Mouse (Mus musculus) left cerebral cortex, adult 9 months (tissue): ENCODE data around the gene Hist1h2bm.
A peak's percentile ranks its signal among the peaks of the same experiment; 100 is the strongest.
"Not testable (repeated sequence)": the region's sequence is repeated elsewhere in the genome, so short reads cannot be mapped to it uniquely, and the experiment has no call there.

Source experiments
- DNase-seq, 2 experiments: peaks; one replicate each; pipeline ENCODE4 v3.0.0; 2022; ENCODE audit warnings: low spot score in 2 of 2

Gene Hist1h2bm

DNA sequence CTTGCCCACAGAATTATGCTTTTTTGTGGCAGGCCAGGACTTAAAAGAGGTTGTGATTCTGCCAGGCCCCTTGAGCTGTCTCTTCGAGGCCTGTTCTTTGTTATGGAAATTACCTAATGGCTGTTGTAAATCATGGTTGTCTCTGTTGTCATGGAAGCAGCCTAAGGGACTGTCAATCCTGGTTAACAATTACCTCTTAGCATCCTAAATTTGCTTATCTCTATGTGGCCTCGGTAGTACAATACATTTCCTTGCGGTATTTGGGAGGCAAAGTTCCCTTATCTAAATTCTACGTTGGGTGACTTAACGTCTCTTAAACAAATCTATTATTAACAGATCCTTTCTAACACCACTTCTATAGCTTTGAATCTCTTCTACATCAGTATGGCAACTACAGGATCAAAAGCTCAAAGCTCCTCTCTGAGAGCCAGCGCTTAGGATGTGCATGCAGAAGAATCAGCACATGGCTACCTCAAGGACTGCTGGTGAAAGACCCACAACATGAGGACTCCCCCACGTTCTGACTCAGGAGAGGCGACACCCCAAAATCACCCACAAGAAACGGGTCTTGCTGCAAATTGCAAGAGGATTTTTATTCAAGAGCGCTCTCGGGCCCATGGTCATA lies 6.2 kb downstream of the Hist1h2bm start:
- no peak for DNase-seq

DNA sequence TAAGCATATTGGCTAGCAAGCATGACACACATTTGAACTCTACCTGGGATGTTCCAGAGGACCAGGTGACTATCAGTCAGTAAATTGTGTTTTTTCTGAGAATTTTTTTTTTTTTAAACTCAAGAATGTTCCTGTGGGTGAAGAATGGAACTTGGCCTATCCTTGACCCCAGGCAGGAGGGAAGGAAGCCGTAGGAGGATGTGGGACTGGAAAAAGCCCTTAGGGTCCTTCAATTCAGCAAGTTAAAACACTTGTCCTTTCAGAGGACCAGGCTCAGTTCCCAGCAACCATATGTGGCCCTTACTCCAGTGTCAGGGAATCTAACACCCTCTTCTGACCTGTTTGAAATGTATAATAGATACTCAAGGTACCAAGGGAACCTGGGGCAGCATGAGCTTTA lies 7.7 kb downstream of the Hist1h2bm start:
- DNase-seq, result no peak

DNA sequence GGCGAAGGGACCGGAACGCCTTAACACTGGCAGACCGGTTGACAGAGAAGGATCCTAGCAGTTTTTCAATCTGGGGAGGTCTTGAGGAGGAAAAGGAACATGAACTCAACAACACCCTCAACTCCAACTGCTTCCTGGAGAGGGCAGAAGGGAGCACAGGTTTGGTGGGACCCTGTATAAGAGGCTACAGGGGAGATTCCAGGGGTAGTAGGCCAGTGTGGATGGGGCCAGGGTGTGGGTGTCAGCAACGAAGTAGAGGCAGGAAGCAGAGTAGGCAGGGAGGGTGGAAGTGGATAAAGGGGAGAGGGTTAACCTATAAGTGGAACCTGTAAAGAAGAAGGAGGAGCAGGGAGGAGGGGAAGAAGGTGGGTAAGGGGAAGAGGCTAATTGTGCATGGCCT lies 11.6 kb downstream of the Hist1h2bm start:
- no peak for DNase-seq

DNA sequence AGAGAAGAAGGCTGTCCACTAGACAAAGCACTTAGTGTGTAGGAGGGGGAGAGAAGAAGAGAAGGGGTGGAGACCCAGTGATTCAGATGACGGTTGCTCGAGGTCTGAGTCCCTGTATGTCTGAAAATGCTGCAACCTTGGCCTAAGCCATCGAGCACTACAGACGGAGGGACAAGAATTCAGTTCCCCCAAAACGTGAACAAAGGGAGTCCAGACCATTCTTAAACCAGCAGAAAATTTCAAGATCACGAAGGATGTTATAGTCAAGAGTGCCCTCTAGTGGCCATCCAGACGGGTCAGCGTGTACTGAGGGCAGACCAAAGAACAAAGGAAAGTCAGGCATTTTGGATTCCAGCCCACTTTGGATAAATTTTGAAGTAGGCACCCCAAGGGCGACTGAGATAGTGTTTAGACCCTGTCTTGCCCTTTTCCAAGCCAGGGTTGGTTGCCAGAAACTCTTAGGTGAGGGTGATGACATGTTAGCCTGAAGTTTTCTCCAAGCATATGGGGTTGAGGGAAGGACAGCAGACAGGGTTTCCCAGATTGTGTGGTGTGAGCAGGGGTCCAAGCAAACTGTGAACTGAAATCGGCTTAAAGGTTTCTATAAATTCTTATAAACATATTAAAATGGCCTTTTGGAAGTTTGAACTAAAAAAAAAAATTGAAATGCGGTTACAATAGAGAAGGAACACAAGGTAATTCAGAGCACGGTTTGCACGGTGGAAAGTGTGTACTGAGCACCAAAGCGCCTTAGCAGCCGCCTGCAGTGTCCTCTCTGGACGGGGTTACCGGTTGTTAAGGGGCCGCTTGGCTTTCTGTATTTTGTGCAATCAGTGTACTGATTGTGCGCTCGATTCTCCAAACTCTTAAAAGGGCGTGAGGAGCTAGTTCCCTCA lies 12.4 kb downstream of the Hist1h2bm start:
- DNase-seq, result peak in 1 of 2 experiments; percentile 80

DNA sequence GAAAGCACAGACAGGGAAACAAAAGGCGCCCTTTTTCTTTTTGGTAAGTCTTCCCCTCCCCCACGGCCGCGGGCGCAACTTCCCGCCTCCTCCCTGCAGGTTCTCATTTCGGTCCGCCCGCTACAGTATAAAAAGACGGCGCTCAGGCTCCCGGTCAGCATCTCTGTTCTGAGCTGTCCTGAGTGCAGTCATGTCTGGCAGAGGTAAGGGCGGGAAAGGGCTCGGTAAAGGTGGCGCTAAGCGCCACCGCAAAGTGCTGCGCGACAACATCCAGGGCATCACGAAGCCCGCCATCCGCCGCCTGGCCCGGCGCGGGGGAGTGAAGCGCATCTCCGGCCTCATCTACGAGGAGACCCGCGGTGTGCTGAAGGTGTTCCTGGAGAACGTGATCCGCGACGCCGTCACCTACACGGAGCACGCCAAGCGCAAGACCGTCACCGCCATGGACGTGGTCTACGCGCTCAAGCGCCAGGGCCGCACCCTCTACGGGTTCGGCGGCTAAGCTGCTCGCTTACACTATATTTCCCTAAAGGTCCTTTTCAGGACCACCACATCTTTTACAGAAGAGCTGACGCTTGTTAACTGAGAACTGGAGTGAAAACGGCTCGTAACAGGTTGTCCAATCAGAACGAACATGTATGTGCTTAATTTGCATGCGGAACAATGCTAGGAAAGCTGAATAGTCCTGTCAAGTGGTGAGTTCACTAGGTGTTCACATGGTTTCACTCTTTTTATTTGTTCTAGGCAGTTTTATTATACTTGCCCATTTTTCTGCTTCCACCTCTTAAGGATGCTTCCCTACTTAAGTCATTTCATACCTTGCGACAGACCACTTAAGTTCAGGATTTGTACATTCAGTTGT lies 13.3 kb downstream of the Hist1h2bm start, which contains the start of gene Hist1h4j:
Hist1h4j (plus strand) TSS at position 159 of the 862 bp plus-strand sequence.
- peak in 1 of 2 experiments; percentile 83 for DNase-seq

DNA sequence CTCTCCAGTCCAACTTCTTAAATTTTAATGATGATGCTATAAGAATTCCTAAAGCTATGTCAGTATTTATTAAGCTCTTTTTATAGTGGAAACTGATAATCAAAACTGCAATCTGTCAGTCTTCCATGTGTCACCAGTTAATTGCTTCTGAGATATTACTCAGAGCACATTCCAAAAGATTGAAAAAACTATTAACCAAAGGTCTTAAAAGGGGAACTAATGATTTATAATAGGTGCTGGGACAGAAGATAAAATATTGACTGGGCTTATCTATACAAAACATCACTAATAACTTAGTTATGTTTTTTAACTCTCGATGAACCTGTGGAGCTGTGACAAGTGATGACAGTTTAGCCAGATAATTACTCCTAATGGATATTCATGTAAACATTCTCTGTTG lies 23.2 kb downstream of the Hist1h2bm start:
- DNase-seq, result no peak

DNA sequence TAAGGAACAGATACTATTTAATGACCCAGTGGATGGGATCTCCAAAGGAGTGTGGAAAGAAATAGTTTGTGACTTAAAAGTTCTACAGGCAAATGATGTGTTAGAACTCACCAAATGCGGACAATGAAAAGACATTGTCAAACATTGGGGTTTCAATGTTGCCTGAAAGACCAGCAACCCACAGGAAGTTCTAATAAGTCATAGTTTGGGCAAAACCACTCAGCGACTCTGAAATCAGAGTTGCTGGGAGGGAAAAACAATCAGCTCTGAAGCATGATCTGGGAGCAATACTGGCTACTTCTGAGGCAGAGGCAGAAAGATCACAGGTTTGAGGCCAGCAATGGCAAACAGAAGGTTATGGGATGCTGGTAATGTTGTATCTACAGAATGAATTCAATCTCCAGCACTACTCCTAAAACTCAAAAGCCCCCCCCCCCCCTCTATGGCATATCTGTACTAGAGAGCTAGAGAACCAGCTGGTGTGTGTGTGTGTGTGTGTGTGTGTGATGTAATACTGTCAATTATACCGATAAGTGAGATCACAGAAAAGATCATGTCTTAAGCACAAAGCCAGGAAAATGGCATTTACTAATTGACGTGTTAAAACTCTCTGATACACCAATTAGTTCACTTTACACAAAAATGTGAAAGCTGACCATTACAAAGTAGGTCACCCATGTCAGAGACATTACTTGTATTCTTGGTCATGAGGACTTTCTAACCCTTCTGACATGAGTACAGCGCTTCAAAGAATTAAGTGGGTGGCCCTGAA lies 27.7 kb downstream of the Hist1h2bm start:
- no peak for DNase-seq

DNA sequence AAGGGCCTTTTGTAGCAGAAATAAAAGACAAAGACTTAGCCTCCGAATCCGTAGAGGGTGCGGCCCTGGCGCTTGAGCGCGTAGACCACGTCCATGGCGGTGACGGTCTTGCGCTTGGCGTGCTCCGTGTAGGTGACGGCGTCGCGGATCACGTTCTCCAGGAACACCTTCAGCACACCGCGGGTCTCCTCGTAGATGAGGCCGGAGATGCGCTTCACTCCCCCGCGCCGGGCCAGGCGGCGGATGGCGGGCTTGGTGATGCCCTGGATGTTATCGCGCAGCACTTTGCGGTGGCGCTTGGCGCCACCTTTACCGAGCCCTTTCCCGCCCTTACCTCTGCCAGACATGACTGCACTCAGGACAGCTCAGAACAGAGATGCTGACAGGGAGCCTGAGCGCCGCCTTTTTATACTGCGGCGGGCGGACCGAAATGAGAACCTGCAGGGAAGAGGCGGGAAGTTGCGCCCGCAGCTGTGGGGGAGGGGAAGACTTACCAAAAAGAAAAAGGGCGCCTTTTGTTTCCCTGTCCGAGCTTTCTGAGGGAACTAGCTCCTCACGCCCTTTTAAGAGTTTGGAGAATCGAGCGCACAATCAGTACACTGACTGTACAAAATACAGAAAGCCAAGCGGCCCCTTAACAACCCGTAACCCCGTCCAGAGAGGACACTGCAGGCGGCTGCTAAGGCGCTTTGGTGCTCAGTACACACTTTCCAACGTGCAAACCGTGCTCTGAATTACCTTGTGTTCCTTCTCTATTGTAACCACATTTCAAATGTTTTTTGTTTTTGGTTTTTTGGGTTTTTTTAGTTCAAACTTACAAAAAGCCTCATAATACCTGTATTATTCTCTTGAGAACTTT lies 28.5 kb downstream of the Hist1h2bm start, which contains the start of gene Hist1h4k:
Hist1h4k (minus strand) TSS at position 347 of the 859 bp plus-strand sequence.
- peak; percentile 80 to 95 for DNase-seq

DNA sequence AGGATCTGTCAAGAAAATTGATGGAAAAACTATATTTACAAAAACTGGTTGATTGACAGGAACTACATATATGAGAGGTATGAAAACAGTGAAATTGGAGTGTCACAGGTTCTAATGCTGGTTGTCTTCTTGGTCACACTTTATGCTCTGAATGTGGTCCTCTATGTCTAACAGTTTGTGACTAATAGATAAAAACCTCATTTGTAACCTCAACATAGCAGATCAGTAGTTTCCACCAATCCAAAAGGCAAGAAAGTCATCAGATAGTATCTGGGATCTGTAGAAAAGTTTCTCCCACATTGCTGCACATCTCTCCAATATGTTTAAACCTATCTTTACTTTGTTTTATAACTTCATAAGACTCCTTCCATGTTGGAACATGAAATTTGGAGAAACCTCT lies 29.6 kb downstream of the Hist1h2bm start:
- DNase-seq, result no peak

DNA sequence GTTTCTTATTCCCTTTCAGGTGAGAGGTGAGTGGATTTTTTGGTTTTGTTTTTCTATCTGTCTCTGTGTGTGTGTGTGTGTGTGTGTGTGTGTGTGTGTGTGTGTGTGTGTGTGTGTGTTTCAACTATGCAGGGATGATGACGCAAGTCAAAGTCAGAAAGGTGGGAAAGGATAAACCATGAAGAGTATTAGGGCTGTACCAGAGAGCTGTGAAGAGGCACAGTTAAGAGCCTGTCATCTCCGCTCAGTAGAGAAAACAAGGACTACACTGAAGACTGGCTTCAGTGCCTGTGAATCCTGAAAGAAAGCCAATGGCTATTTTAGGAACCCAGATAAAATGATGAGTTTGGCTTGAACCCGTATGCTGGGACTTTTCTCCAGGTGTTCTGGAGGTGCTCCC lies 30.0 kb downstream of the Hist1h2bm start:
- DNase-seq, result no peak

DNA sequence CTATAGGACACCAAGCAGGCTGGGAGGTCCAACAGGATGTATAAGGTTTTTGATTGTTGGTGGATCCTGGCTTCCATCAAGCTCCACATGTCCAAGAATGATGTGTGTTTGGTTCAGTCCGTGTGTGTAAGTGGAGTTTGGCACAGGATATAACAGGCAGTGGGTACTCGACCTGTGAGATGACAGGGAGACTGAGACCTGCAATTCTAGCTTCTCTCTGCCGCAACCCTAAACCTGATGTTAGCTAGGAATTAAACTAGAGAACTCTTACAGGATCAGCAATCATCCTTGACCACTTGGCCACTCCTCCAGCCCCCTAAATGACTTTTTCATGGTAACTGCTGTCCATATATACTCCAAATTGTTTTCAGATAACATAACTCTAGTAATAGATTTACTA lies 30.5 kb downstream of the Hist1h2bm start:
- DNase-seq, result no peak

DNA sequence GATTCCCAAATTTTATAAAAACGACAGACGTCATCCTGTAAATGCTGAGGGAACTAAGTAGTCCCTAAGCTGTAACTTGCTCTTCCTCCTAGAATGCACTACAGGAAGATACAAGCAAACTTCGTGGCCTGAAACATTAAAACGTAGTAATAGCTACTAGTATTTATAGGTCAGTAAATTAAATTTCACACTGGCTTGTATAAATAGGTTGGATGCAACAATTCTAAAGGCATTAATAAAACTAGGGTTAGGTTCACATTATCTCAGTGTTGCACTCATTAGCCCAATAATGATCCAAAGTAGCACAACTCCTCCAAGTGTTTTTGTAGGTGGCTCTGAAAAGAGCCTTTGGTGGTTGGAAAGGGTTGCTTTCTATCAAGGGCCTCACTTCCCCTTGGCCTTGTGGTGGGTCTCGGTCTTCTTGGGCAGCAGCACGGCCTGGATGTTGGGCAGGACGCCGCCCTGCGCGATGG lies 31.2 kb downstream of the Hist1h2bm start:
- no peak for DNase-seq

DNA sequence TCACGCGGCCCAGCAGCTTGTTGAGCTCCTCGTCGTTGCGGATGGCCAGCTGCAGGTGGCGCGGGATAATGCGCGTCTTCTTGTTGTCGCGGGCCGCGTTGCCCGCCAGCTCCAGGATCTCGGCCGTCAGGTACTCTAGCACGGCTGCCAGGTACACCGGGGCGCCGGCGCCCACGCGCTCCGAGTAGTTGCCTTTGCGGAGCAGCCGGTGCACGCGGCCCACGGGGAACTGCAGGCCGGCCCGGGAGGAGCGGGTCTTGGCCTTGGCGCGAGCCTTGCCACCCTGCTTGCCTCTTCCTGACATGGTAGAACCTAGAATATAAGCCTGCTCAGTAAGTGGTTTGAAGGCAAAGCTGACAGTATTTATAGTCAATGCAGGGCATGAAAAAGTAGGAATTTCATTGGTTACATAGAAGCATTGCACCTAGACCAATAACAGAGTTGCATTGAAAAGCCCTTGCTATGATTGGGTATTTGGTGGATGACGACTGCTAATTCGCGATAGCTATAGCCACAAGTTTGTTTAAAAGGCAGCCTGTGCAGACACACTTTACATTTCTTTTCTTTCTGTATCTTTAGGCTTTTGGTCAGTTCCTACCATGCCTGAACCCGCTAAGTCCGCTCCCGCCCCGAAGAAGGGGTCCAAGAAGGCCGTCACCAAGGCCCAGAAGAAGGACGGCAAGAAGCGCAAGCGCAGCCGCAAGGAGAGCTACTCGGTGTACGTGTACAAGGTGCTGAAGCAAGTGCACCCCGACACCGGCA lies 31.9 kb downstream of the Hist1h2bm start, which contains the start of the genes Hist1h2ak and Hist1h2bn:
Hist1h2ak (minus strand) TSS at position 304 of the 762 bp plus-strand sequence.
Hist1h2bn (plus strand) TSS at position 600 of the 762 bp plus-strand sequence.
- peak; percentile 82 to 88 for DNase-seq

DNA sequence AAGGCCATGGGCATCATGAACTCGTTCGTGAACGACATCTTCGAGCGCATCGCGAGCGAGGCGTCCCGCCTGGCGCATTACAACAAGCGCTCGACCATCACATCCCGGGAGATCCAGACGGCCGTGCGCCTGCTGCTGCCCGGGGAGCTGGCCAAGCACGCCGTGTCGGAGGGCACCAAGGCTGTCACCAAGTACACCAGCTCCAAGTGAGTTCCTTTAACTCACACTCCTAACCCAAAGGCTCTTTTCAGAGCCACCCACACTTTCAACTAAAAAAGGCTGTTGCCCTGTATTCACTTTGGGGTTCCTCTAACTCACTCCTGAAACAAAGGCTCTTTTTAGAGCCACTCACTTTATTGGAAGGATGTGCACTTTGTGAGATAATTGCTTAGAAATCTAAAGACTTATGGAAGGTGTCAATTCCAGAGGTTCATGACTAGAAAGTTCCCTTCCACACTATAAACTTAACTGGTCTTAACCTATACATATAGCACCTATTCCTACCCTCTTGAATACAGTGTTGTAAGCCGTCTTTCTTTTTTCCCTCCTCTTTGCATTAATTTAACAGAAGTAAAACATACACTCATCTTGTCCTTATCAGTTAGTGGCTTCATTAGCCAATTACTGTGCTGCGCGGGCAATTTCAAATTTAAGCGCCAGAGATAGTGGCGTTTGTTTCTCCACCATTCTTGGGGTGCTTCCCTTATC lies 32.6 kb downstream of the Hist1h2bm start:
- DNase-seq, result not testable (repeated sequence)

DNA sequence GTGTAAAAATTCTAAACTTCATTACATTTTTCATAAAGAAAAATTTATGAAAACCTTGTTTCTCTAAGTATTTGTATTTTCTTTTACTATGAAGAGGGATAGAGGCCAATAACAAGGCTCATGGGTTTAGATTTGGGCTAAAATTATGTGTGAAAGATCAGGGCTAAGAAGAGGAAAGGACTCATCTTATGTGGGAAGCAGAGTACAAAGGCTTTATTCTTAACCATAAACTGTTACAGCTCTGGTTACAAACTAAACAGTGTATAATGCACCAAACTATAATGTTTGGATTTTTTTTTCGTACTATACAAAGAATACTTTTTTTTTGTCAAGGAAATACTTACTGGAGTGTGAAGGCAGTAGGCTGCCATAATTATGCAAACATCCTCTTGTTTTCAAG lies 33.9 kb downstream of the Hist1h2bm start:
- DNase-seq, result no peak
